Mouse (Mus musculus): ENCODE measurements around the gene Nox3. TPM values are rescaled to one million over a fixed set of nuclear protein-coding genes. Genes with fewer than 3 reads are reported as not detected.

Nox3 gene
- polyA plus RNA-seq (2015; fragmentation: Nextera tagmentation; extraction: Ambion mirVana) = not detected in 2 replicates

DNA sequence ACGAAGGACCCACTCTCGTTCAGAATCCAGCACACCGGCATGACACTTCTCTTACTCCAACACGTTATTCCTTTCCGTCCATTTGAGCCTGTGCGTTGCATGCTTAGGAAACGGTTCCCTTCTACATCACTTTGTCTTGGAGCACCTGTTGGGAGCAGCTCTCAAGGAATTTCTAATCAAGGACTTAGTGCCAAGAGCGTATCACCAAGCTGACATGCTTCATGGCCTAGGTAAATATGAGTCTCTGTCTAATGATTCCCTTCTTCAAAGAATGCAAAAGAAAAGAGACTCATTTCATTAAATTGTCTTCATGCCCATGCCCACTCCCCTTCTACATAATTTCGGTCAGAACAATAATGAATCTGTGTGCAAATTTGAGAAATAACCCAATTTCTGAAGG, at the start of gene Nox3:
Gene Nox3 (minus strand): TSS at position 101 of the 400 bp plus-strand sequence.
- no peak within 1 kb of the TSS for H3K9ac ChIP-seq (replicated peaks; ENCODE audit: low read depth, low read length)
- no peaks in the 10 kb centered on the region for H3K9me3 ChIP-seq (ENCODE audit: control insufficient read depth, low read length)
- no peaks in the 10 kb centered on the region for H3K27me3 ChIP-seq (replicated peaks; ENCODE audit: control insufficient read depth, insufficient read depth, low read length)
- H3K36me3 ChIP-seq (ENCODE audit: control insufficient read depth, insufficient read depth) = no peaks in the 10 kb centered on the region
- H3K27ac ChIP-seq (ENCODE audit: low read length) = no peak within 1 kb of the TSS
- no peak for ATAC-seq
- no peak within 1 kb of the TSS for H3K4me2 ChIP-seq (ENCODE audit: low read length)
- H3K4me3 ChIP-seq (replicated peaks; ENCODE audit: low read length) = no peak within 1 kb of the TSS
- H3K4me1 ChIP-seq (replicated peaks; ENCODE audit: control insufficient read depth, insufficient read depth, low read length) = peaks cover 5% of the 10 kb centered on the region
- WGBS = 93% methylated on average over 9 of the region's 9 CpGs

DNA sequence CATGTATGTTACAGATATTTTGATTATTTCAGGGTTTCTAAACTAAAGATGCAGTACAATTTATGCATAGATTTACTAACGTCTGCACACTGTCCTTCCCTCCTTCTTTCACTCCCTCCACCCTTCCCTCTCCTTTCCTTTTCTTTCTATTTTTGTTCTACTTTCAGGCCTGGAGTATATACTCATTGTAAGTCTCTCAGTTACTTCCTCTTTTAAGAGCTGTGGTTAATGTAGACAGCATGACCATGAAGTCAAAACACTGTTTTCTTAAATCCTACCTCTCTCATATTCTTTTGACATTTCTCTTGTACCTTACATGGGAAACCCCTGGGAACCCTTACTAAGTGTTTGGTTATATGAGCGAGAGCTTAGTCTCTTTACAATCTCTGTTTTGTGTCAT, 48.3 kb upstream of the Nox3 start:
- Histone ChIP-seq H3K36me3 (ENCODE audit: control insufficient read depth, insufficient read depth) (no peaks in the 10 kb centered on the region), H3K4me1 (replicated peaks; ENCODE audit: control insufficient read depth, insufficient read depth, low read length) (0 out of 2 replicates have a peak, but pooled peaks cover 3% of the 10 kb centered on the region), H3K27ac (ENCODE audit: low read length) (no peak overlapping the region), H3K4me2 (ENCODE audit: low read length) (no peak overlapping the region), H3K4me3 (replicated peaks; ENCODE audit: low read length) (no peak overlapping the region), H3K9me3 (ENCODE audit: control insufficient read depth, low read length) (no peaks in the 10 kb centered on the region), H3K9ac (replicated peaks; ENCODE audit: low read depth, low read length) (no peak overlapping the region), H3K27me3 (replicated peaks; ENCODE audit: control insufficient read depth, insufficient read depth, low read length) (no peaks in the 10 kb centered on the region)
- 83% methylated on average over 2 of the region's 2 CpGs for WGBS
- no peak for ATAC-seq

GRCm38 (mm10) chr17:3736936-3737335, 40.9 kb upstream of the Nox3 start:
- no peak for ATAC-seq
- no peak overlapping the region for H3K9ac ChIP-seq (replicated peaks; ENCODE audit: low read depth, low read length)
- H3K9me3 ChIP-seq (ENCODE audit: control insufficient read depth, low read length) = no peaks in the 10 kb centered on the region
- no peak overlapping the region for H3K4me3 ChIP-seq (replicated peaks; ENCODE audit: low read length)
- WGBS = 73% methylated on average over 2 of the region's 2 CpGs
- H3K36me3 ChIP-seq (ENCODE audit: control insufficient read depth, insufficient read depth) = no peaks in the 10 kb centered on the region
- H3K27ac ChIP-seq (ENCODE audit: low read length) = no peak overlapping the region
- H3K4me2 ChIP-seq (ENCODE audit: low read length) = no peak overlapping the region
- no peaks in the 10 kb centered on the region for H3K4me1 ChIP-seq (replicated peaks; ENCODE audit: control insufficient read depth, insufficient read depth, low read length)
- no peaks in the 10 kb centered on the region for H3K27me3 ChIP-seq (replicated peaks; ENCODE audit: control insufficient read depth, insufficient read depth, low read length)

DNA sequence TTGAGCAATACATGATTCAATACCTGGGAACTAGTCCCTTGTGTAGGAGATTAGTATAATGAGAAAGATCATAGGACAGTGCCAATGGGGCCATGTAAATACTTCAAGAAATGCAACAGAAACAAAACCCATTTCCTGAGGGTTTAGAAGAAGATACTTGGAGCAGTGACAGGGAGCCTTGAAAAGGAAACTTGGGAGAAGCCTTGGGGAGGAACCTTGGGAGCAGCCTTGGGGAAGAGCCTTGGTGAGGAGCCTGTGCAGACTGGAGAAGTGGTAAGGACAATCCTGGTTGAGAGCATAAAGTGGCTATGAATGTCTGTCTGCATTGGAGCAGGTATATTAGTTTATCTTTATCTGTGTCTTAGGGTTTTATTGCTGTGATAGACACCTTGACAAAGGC, 38.2 kb upstream of the Nox3 start:
- H3K9ac ChIP-seq (replicated peaks; ENCODE audit: low read depth, low read length) = no peak overlapping the region
- no peaks in the 10 kb centered on the region for H3K36me3 ChIP-seq (ENCODE audit: control insufficient read depth, insufficient read depth)
- H3K4me2 ChIP-seq (ENCODE audit: low read length) = no peak overlapping the region
- no peaks in the 10 kb centered on the region for H3K4me1 ChIP-seq (replicated peaks; ENCODE audit: control insufficient read depth, insufficient read depth, low read length)
- H3K4me3 ChIP-seq (replicated peaks; ENCODE audit: low read length) = no peak overlapping the region
- no peaks in the 10 kb centered on the region for H3K9me3 ChIP-seq (ENCODE audit: control insufficient read depth, low read length)
- no peaks in the 10 kb centered on the region for H3K27me3 ChIP-seq (replicated peaks; ENCODE audit: control insufficient read depth, insufficient read depth, low read length)
- no peak overlapping the region for H3K27ac ChIP-seq (ENCODE audit: low read length)
- no peak for ATAC-seq

DNA sequence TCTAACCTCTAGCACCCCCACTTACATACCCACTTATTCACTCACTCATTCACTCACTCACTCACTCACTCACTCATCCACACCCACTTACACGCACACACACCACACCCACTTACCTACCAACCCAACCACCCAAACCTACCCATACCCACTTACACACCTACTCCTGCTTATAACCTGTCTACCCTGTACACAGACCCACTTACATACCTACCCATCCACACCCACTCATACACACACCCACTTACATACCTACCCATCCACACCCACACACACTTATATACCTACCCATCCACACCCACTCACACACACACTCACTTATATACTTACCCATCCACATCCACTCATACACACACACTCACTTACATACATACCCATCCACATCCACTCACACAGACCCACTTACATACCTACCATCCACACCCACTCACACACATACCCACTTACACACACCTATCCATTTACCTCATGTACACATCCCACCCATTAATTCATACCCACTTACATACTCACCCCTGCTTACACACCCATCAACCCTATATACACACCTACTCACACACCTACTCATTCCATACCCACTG, 9.4 kb upstream of the Nox3 start:
- no peak for ATAC-seq
- Histone ChIP-seq H3K27ac (ENCODE audit: low read length) (no peak overlapping the region), H3K9ac (replicated peaks; ENCODE audit: low read depth, low read length) (no peak overlapping the region), H3K4me1 (replicated peaks; ENCODE audit: control insufficient read depth, insufficient read depth, low read length) (no peaks in the 10 kb centered on the region), H3K4me2 (ENCODE audit: low read length) (no peak overlapping the region), H3K27me3 (replicated peaks; ENCODE audit: control insufficient read depth, insufficient read depth, low read length) (no peaks in the 10 kb centered on the region), H3K4me3 (replicated peaks; ENCODE audit: low read length) (no peak overlapping the region), H3K36me3 (ENCODE audit: control insufficient read depth, insufficient read depth) (no peaks in the 10 kb centered on the region), H3K9me3 (ENCODE audit: control insufficient read depth, low read length) (no peaks in the 10 kb centered on the region)
- WGBS = 95% methylated on average over 1 of the region's 1 CpGs

DNA sequence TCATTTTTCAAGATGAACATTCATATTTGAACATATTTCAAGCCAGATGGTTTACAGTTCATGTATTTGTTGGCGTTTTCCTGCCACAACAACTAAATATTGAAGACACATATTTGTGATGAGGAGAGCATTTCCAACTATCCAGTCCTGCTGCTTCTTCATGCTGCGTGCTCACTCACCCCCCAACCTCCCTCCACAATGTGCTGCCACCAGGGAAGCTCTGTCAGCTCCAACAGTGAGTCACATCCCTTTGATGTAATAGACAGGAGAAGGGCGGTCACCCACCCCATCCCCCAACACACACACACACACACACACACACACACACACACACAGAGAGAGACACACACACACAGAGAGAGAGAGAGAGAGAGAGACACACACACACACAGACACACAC, 6.3 kb upstream of the Nox3 start:
- Histone ChIP-seq H3K27me3 (replicated peaks; ENCODE audit: control insufficient read depth, insufficient read depth, low read length) (no peaks in the 10 kb centered on the region), H3K27ac (ENCODE audit: low read length) (no peak overlapping the region), H3K9ac (replicated peaks; ENCODE audit: low read depth, low read length) (no peak overlapping the region), H3K4me2 (ENCODE audit: low read length) (no peak overlapping the region), H3K4me3 (replicated peaks; ENCODE audit: low read length) (no peak overlapping the region), H3K9me3 (ENCODE audit: control insufficient read depth, low read length) (no peaks in the 10 kb centered on the region), H3K4me1 (replicated peaks; ENCODE audit: control insufficient read depth, insufficient read depth, low read length) (no peaks in the 10 kb centered on the region), H3K36me3 (ENCODE audit: control insufficient read depth, insufficient read depth) (no peaks in the 10 kb centered on the region)
- 53% methylated on average over 3 of the region's 3 CpGs for WGBS
- ATAC-seq = peak; percentile 40; the same call in 1 of the 2 replicates

DNA sequence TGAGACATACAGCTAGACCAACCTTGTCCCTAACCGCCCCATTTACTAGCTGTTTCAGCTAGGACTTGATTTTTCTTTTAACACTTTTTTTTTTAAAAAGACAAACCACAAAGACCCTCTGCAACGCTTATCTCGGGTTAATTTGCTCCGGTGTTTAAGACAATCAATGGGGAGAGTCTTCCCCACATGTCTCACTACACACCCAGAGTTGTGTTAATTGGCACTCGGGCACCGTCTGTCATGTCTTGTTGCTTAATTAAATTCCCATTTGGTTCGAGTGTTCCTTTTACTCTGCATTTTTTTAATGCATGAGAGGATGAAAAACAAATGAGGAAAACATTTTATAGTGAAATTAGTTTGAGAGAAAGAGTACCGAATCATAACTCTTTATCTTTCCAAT, 3.2 kb downstream of the Nox3 start:
- no peak overlapping the region for H3K4me3 ChIP-seq (replicated peaks; ENCODE audit: low read length)
- H3K36me3 ChIP-seq (ENCODE audit: control insufficient read depth, insufficient read depth) = no peaks in the 10 kb centered on the region
- peak overlapping the region; percentile 25; the same call in 1 of the 2 replicates for H3K4me2 ChIP-seq (ENCODE audit: low read length)
- no peaks in the 10 kb centered on the region for H3K27me3 ChIP-seq (replicated peaks; ENCODE audit: control insufficient read depth, insufficient read depth, low read length)
- H3K4me1 ChIP-seq (replicated peaks; ENCODE audit: control insufficient read depth, insufficient read depth, low read length) = peaks cover 14% of the 10 kb centered on the region
- WGBS = 21% methylated on average over 8 of the region's 8 CpGs
- H3K9ac ChIP-seq (replicated peaks; ENCODE audit: low read depth, low read length) = no peak overlapping the region
- no peaks in the 10 kb centered on the region for H3K9me3 ChIP-seq (ENCODE audit: control insufficient read depth, low read length)
- ATAC-seq = no peak
- no peak overlapping the region for H3K27ac ChIP-seq (ENCODE audit: low read length)

- Histone ChIP-seq H3K27ac (ENCODE audit: low read length) (no peak overlapping the region), H3K4me3 (replicated peaks; ENCODE audit: low read length) (no peak overlapping the region), H3K36me3 (ENCODE audit: control insufficient read depth, insufficient read depth) (no peaks in the 10 kb centered on the region), H3K27me3 (replicated peaks; ENCODE audit: control insufficient read depth, insufficient read depth, low read length) (no peaks in the 10 kb centered on the region), H3K4me1 (replicated peaks; ENCODE audit: control insufficient read depth, insufficient read depth, low read length) (peaks cover 14% of the 10 kb centered on the region), H3K9me3 (ENCODE audit: control insufficient read depth, low read length) (no peaks in the 10 kb centered on the region), H3K9ac (replicated peaks; ENCODE audit: low read depth, low read length) (no peak overlapping the region), H3K4me2 (ENCODE audit: low read length) (no peak overlapping the region)
- ATAC-seq = peak; percentile 73
- WGBS = 20% methylated on average over 8 of the region's 8 CpGs
Observed at GRCm38 (mm10) chr17:3690499-3691258, 5.4 kb downstream of the Nox3 start.

DNA sequence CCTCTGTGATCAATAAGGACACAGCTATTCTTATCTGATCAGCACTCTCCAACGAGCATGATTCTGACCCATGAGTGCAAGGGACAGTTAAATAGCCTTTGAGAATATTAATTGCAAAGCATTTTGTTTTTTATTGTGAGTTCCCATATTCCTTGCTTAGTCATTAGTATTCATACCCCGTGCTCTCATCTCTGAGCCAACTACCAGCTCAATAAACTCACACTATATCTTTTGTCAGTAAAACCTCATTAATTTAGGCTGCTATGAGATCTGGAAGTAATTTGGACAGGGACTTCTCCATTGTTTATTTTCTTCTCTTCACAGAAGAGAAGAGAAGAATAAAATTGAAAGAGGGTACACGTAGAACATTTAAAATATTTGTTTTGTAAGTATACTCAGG, 12.4 kb downstream of the Nox3 start:
- no peak overlapping the region for H3K4me3 ChIP-seq (replicated peaks; ENCODE audit: low read length)
- no peak overlapping the region for H3K4me2 ChIP-seq (ENCODE audit: low read length)
- H3K4me1 ChIP-seq (replicated peaks; ENCODE audit: control insufficient read depth, insufficient read depth, low read length) = no peaks in the 10 kb centered on the region
- no peaks in the 10 kb centered on the region for H3K27me3 ChIP-seq (replicated peaks; ENCODE audit: control insufficient read depth, insufficient read depth, low read length)
- 5% methylated on average over 3 of the region's 3 CpGs for WGBS
- ATAC-seq = peak; percentile 47; the same call in 1 of the 2 replicates
- no peak overlapping the region for H3K9ac ChIP-seq (replicated peaks; ENCODE audit: low read depth, low read length)
- no peaks in the 10 kb centered on the region for H3K36me3 ChIP-seq (ENCODE audit: control insufficient read depth, insufficient read depth)
- H3K27ac ChIP-seq (ENCODE audit: low read length) = no peak overlapping the region
- H3K9me3 ChIP-seq (ENCODE audit: control insufficient read depth, low read length) = no peaks in the 10 kb centered on the region
